Mouse (Mus musculus): Measurements from ENCODE around the gene Tmem219. TPM values are rescaled to one million over a fixed set of nuclear protein-coding genes. Genes with fewer than 3 reads are reported as not detected.

Gene Tmem219
- polyA plus RNA-seq, 1 experiment from 2014 or later = 32.2 TPM

DNA sequence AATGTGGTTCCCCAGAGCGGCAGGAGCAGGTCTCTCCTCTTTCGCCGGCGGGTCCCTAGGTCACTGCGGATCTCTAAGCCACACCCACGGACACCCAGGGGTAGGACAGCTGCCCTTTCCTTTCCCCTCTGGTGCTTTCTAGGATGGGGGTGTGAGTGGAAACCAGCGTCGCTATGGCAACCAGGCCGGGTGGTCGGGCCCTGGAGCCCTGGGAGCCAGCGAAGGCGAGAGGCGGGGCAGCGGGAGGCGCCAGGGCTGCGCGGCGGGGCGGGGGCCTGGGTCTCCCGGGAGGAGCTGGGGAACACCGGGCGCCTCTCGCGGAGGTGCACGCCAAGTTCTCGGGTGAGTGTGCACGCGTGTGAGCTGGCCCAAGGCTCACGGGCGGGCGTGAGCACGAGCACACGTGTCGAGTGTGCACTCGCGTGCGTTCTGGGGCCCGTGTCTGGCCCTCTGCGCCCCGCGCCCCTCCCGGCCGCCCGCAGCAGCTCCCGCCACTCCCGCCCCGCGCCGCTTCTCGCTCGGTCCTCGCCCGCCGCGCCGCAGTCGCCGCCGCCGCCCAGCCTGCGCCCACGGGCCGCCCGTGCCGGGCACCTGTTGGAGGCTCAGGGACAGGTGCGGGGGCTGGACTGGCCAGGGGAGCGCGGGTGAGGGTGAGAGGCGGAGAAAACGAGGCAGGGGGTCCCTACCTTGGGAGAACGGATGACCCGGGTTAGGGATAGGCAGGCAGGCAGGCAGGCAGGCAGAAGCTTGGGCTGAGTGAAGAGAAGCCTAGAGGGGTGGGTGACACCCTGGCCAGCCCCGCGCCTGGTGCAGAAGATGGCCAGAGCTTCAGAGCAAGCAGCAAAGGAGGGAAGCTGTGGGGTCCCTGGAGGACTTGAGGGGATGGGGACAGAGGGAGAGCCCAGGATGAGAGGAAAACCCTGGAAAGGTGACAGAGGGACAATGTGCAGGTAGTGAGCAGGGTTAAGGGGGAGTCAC, 75.0 kb downstream of the Tmem219 start:
- Histone ChIP-seq H3K36me3 (ENCODE audit: control insufficient read depth, insufficient read depth, low read length) (peaks cover 11% of the 10 kb centered on the region), H3K9me3 (ENCODE audit: control insufficient read depth, low read length) (no peaks in the 10 kb centered on the region), H3K4me2 (ENCODE audit: low read depth, low read length) (peak overlapping the region; percentile 99), H3K4me3 (ENCODE audit: low read depth, low read length) (peak overlapping the region; percentile 52), H3K9ac (replicated peaks; ENCODE audit: low read depth, low read length) (peak overlapping the region; percentile 72), H3K4me1 (ENCODE audit: control insufficient read depth, insufficient read depth, low read length) (peaks cover 8% of the 10 kb centered on the region; the same call in 1 of the 2 replicates), H3K27me3 (ENCODE audit: control insufficient read depth, insufficient read depth, low read length) (peaks cover 9% of the 10 kb centered on the region), H3K27ac (ENCODE audit: low read depth, low read length) (no peak overlapping the region)
- under 1% methylated on average over 74 of the region's 74 CpGs for WGBS
- peak; percentile 53; the same call in 1 of the 2 replicates for ATAC-seq (ENCODE audit: low read depth)

DNA sequence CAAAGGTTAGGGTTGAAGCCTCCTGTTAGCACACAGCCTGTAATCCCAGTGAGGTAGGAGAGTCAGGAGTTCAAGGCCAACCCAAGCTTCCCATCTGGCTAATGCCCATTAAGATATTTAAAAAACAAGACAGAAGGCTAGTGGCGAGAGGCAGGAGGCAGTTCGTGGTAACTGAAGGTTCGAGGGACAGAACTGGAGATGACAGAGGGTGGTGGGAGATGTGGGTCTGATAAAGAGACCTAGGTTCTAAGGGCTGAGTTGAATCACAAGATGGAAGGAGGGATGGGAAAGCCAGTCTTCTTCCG, 75.6 kb downstream of the Tmem219 start, which contains the start of gene Doc2a:
Doc2a (plus strand) TSS at position 301 of the 305 bp plus-strand sequence.
- peaks cover 4% of the 10 kb centered on the region; the same call in 1 of the 2 replicates for H3K36me3 ChIP-seq (ENCODE audit: control insufficient read depth, insufficient read depth, low read length)
- H3K4me1 ChIP-seq (ENCODE audit: control insufficient read depth, insufficient read depth, low read length) = peaks cover 8% of the 10 kb centered on the region; the same call in 1 of the 2 replicates
- WGBS = 24% methylated on average over 4 of the region's 4 CpGs
- no peak for ATAC-seq (ENCODE audit: low read depth)
- H3K27me3 ChIP-seq (ENCODE audit: control insufficient read depth, insufficient read depth, low read length) = peaks cover 9% of the 10 kb centered on the region
- H3K27ac ChIP-seq (ENCODE audit: low read depth, low read length) = no peak within 1 kb of the TSS
- peak within 1 kb of the TSS; percentile 52 for H3K4me3 ChIP-seq (ENCODE audit: low read depth, low read length)
- peak within 1 kb of the TSS; percentile 99 for H3K4me2 ChIP-seq (ENCODE audit: low read depth, low read length)
- H3K9ac ChIP-seq (replicated peaks; ENCODE audit: low read depth, low read length) = peak within 1 kb of the TSS; percentile 72
- no peaks in the 10 kb centered on the region for H3K9me3 ChIP-seq (ENCODE audit: control insufficient read depth, low read length)

DNA sequence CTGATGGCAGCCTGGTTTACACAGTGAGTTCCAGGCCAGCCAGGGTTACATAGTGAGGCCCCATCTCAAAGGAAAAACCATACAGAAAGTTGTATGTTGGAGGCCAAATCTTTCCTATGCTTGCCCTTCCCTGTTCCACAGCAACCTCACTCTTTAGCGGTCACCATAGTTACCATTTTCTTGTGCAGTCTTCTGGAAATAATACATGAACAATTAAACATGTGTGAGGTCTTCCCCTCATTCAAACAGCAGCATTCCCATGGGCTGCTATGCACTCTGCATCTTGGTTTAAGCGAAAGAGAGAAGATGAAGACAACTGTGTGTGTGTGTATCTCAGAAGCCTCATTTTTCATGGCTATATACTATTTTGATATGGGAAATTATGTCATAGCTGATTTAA, 77.2 kb downstream of the Tmem219 start:
- Histone ChIP-seq H3K4me1 (ENCODE audit: control insufficient read depth, insufficient read depth, low read length) (peaks cover 8% of the 10 kb centered on the region; the same call in 1 of the 2 replicates), H3K36me3 (ENCODE audit: control insufficient read depth, insufficient read depth, low read length) (no peaks in the 10 kb centered on the region), H3K27ac (ENCODE audit: low read depth, low read length) (no peak overlapping the region), H3K9me3 (ENCODE audit: control insufficient read depth, low read length) (no peaks in the 10 kb centered on the region), H3K4me2 (ENCODE audit: low read depth, low read length) (no peak overlapping the region), H3K4me3 (ENCODE audit: low read depth, low read length) (no peak overlapping the region), H3K27me3 (ENCODE audit: control insufficient read depth, insufficient read depth, low read length) (peaks cover 9% of the 10 kb centered on the region), H3K9ac (replicated peaks; ENCODE audit: low read depth, low read length) (no peak overlapping the region)
- no peak for ATAC-seq (ENCODE audit: low read depth)
- 25% methylated on average over 2 of the region's 2 CpGs for WGBS

DNA sequence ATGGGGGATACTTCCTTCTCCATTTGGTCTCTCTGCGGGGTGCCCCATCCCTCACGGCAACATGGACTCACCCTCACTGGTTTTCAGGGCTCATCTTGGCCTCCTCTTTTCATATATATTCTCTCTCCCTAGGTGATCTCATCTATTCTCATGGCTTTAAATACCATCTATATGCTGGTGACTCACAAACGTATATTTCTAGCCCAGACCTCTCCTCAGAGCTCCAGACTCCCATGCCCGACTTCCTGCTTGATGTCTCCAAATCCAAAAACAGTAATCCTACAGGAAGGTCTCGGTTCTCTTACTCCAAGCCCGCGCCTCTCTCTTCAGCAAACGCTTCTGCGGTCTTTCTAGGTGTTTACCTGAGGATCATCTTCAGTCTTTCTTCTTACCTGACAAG, 79.4 kb downstream of the Tmem219 start:
- no peaks in the 10 kb centered on the region for H3K36me3 ChIP-seq (ENCODE audit: control insufficient read depth, insufficient read depth, low read length)
- H3K4me1 ChIP-seq (ENCODE audit: control insufficient read depth, insufficient read depth, low read length) = peaks cover under 1% of the 10 kb centered on the region; the same call in 1 of the 2 replicates
- H3K4me2 ChIP-seq (ENCODE audit: low read depth, low read length) = no peak overlapping the region
- no peak overlapping the region for H3K4me3 ChIP-seq (ENCODE audit: low read depth, low read length)
- 81% methylated on average over 9 of the region's 9 CpGs for WGBS
- ATAC-seq (ENCODE audit: low read depth) = no peak
- H3K27me3 ChIP-seq (ENCODE audit: control insufficient read depth, insufficient read depth, low read length) = 0 out of 2 replicates have a peak, but pooled peaks cover 2% of the 10 kb centered on the region
- no peak overlapping the region for H3K27ac ChIP-seq (ENCODE audit: low read depth, low read length)
- no peaks in the 10 kb centered on the region for H3K9me3 ChIP-seq (ENCODE audit: control insufficient read depth, low read length)
- no peak overlapping the region for H3K9ac ChIP-seq (replicated peaks; ENCODE audit: low read depth, low read length)

Other genes with a start within 250 kb of the Tmem219 start
- 0.59 and 2.2 TPM in 2 replicates for gene Sult1a1, start 246.5 kb downstream of the Tmem219 start, polyA plus RNA-seq (2014; fragmentation: Nextera tagmentation; extraction: Ambion mirVana)
- 132 and 140 TPM in 2 replicates for gene Bola2, start 227.5 kb downstream of the Tmem219 start, polyA plus RNA-seq (2014; fragmentation: Nextera tagmentation; extraction: Ambion mirVana)
- gene Slx1b, start 227.1 kb downstream of the Tmem219 start, polyA plus RNA-seq (2014; fragmentation: Nextera tagmentation; extraction: Ambion mirVana) = 11.2 and 13.1 TPM in 2 replicates
- gene Coro1a, start 215.1 kb downstream of the Tmem219 start, polyA plus RNA-seq (2014; fragmentation: Nextera tagmentation; extraction: Ambion mirVana) = 98.8 and 104 TPM in 2 replicates
- gene Mapk3, start 163.3 kb downstream of the Tmem219 start, polyA plus RNA-seq (2014; fragmentation: Nextera tagmentation; extraction: Ambion mirVana) = 85.0 and 85.9 TPM in 2 replicates
- 1.8 and 2.4 TPM in 2 replicates for gene Gdpd3, start 156.6 kb downstream of the Tmem219 start, polyA plus RNA-seq (2014; fragmentation: Nextera tagmentation; extraction: Ambion mirVana)
- 219 and 246 TPM in 2 replicates for gene Ypel3, start 146.0 kb downstream of the Tmem219 start, polyA plus RNA-seq (2014; fragmentation: Nextera tagmentation; extraction: Ambion mirVana)
- gene Tbx6, start 141.4 kb downstream of the Tmem219 start, polyA plus RNA-seq (2014; fragmentation: Nextera tagmentation; extraction: Ambion mirVana) = 0.27 and 0.55 TPM in 2 replicates
- 154 and 168 TPM in 2 replicates for gene Ppp4c, start 130.4 kb downstream of the Tmem219 start, polyA plus RNA-seq (2014; fragmentation: Nextera tagmentation; extraction: Ambion mirVana)
- gene Fam57b, start 125.2 kb downstream of the Tmem219 start, polyA plus RNA-seq (2014; fragmentation: Nextera tagmentation; extraction: Ambion mirVana) = 50.9 and 64.4 TPM in 2 replicates
- gene 4930451I11Rik, start 91.3 kb downstream of the Tmem219 start, polyA plus RNA-seq (2014; fragmentation: Nextera tagmentation; extraction: Ambion mirVana) = not detected in 2 replicates
- gene Doc2a, start 75.5 kb downstream of the Tmem219 start, polyA plus RNA-seq (2014; fragmentation: Nextera tagmentation; extraction: Ambion mirVana) = 18.4 and 20.2 TPM in 2 replicates
- gene Hirip3, start 60.9 kb downstream of the Tmem219 start, polyA plus RNA-seq (2014; fragmentation: Nextera tagmentation; extraction: Ambion mirVana) = 11.0 and 15.2 TPM in 2 replicates
- 86.7 and 92.4 TPM in 2 replicates for gene Ino80e, start 60.5 kb downstream of the Tmem219 start, polyA plus RNA-seq (2014; fragmentation: Nextera tagmentation; extraction: Ambion mirVana)
- 28.9 and 36.5 TPM in 2 replicates for gene Taok2, start 38.2 kb downstream of the Tmem219 start, polyA plus RNA-seq (2014; fragmentation: Nextera tagmentation; extraction: Ambion mirVana)
- gene Kctd13, start 6.0 kb upstream of the Tmem219 start, polyA plus RNA-seq (2014; fragmentation: Nextera tagmentation; extraction: Ambion mirVana) = 92.9 and 103 TPM in 2 replicates
- gene Asphd1, start 26.7 kb upstream of the Tmem219 start, polyA plus RNA-seq (2014; fragmentation: Nextera tagmentation; extraction: Ambion mirVana) = 5.8 and 10.6 TPM in 2 replicates
- 70.9 and 85.0 TPM in 2 replicates for gene Sez6l2, start 27.6 kb upstream of the Tmem219 start, polyA plus RNA-seq (2014; fragmentation: Nextera tagmentation; extraction: Ambion mirVana)
- gene Cdipt, start 53.0 kb upstream of the Tmem219 start, polyA plus RNA-seq (2014; fragmentation: Nextera tagmentation; extraction: Ambion mirVana) = 105 and 107 TPM in 2 replicates
- gene Cdiptos, start 53.2 kb upstream of the Tmem219 start, polyA plus RNA-seq (2014; fragmentation: Nextera tagmentation; extraction: Ambion mirVana) = 0.86 and 1.2 TPM in 2 replicates
- gene Mvp, start 91.7 kb upstream of the Tmem219 start, polyA plus RNA-seq (2014; fragmentation: Nextera tagmentation; extraction: Ambion mirVana) = 2.4 and 4.8 TPM in 2 replicates
- gene Pagr1b, start 93.6 kb upstream of the Tmem219 start, polyA plus RNA-seq (2014; fragmentation: Nextera tagmentation; extraction: Ambion mirVana) = not detected in 2 replicates
- 30.4 and 46.9 TPM in 2 replicates for gene Pagr1a, start 94.4 kb upstream of the Tmem219 start, polyA plus RNA-seq (2014; fragmentation: Nextera tagmentation; extraction: Ambion mirVana)
- gene Gm42742, start 98.2 kb upstream of the Tmem219 start, polyA plus RNA-seq (2014; fragmentation: Nextera tagmentation; extraction: Ambion mirVana) = 36.3 and 60.2 TPM in 2 replicates
- 41.4 and 63.5 TPM in 2 replicates for gene Prrt2, start 98.3 kb upstream of the Tmem219 start, polyA plus RNA-seq (2014; fragmentation: Nextera tagmentation; extraction: Ambion mirVana)
- gene Maz, start 104.1 kb upstream of the Tmem219 start, polyA plus RNA-seq (2014; fragmentation: Nextera tagmentation; extraction: Ambion mirVana) = 61.7 and 64.8 TPM in 2 replicates
- gene Kif22, start 119.6 kb upstream of the Tmem219 start, polyA plus RNA-seq (2014; fragmentation: Nextera tagmentation; extraction: Ambion mirVana) = 12.7 and 13.9 TPM in 2 replicates
- gene Zg16, start 164.4 kb upstream of the Tmem219 start, polyA plus RNA-seq (2014; fragmentation: Nextera tagmentation; extraction: Ambion mirVana) = not detected in 2 replicates
- gene AI467606, start 168.4 kb upstream of the Tmem219 start, polyA plus RNA-seq (2014; fragmentation: Nextera tagmentation; extraction: Ambion mirVana) = 1.4 and 1.6 TPM in 2 replicates
- gene Qprt, start 199.3 kb upstream of the Tmem219 start, polyA plus RNA-seq (2014; fragmentation: Nextera tagmentation; extraction: Ambion mirVana) = 0.88 TPM in 1 of 2 replicates, not detected in the other
- not detected in 2 replicates for gene Spn, start 214.9 kb upstream of the Tmem219 start, polyA plus RNA-seq (2014; fragmentation: Nextera tagmentation; extraction: Ambion mirVana)

All from neural tube, embryonic 14.5 days (tissue).